Mouse (Mus musculus): ENCODE data around the gene Gcnt4. TPM values are rescaled to one million over a fixed set of nuclear protein-coding genes. Genes with fewer than 3 reads are reported as not detected.
"Not testable (repeated sequence)": the region's sequence is repeated elsewhere in the genome, so short reads cannot be mapped to it uniquely, and the experiment has no call there.

Gene Gcnt4
- 1 to 10 TPM; 1.6 to 2.4 TPM for total RNA-seq (2021)

GRCm38 (mm10) chr13:96923999-96924961, at the start of gene Gcnt4:
Gcnt4 (plus strand) TSS chr13:96924689.
- DNase-seq (ENCODE audit: extremely low spot score in 1 of 2, low spot score in 1 of 2): no peak

GRCm38 (mm10) chr13:96878220-96879057, 46.0 kb upstream of the Gcnt4 start:
- peak; percentile 3 to 8 for DNase-seq (ENCODE audit: extremely low spot score in 1 of 2, low spot score in 1 of 2)

DNA sequence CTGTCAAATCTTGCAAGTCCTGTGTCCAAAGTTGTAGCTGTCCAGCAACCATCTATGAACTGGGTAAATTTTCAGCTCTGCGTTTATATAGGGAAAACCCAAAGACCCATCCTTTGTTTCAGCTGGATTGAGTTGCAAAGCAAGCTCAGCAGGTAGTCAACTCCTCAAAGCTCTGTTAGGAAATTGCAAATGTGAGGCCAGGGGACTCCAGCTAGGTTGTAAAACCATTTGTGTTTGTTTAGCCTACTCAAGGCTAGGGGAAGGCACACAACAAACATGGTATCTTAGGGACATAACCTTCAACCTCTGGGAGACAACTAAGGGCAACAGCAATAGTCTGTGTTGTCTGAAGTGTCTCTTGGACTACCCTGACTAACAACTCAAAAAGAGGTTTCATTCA, 40.0 kb upstream of the Gcnt4 start:
- DNase-seq (ENCODE audit: extremely low spot score in 1 of 2, low spot score in 1 of 2): no peak

DNA sequence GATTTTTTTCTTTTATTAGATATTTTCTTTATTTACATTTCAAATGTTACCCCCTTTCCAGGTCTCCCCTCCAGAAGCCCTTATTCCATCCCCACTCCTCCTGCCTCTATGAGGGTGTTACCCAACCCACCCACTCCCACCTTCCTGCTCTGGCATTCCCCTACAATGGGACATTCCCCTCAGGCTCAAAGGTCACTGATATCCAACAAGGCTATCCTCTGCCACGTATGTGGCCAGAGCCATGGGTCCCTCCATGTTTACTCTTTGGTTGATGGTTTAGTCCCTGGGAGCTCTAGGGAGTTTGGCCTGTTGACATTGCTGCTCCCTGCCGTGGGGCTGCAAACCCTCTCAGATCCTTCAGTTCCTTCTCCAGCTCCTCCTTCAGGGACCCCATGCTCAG, 34.5 kb upstream of the Gcnt4 start:
- no peak for DNase-seq (ENCODE audit: extremely low spot score in 1 of 2, low spot score in 1 of 2)

- DNase-seq (ENCODE audit: extremely low spot score in 1 of 2, low spot score in 1 of 2): no peak
These were observed 29.3 kb upstream of the Gcnt4 start for GRCm38 (mm10) chr13:96895144-96895543.

GRCm38 (mm10) chr13:96906717-96907116, 17.8 kb upstream of the Gcnt4 start:
- DNase-seq (ENCODE audit: extremely low spot score in 1 of 2, low spot score in 1 of 2): no peak

DNA sequence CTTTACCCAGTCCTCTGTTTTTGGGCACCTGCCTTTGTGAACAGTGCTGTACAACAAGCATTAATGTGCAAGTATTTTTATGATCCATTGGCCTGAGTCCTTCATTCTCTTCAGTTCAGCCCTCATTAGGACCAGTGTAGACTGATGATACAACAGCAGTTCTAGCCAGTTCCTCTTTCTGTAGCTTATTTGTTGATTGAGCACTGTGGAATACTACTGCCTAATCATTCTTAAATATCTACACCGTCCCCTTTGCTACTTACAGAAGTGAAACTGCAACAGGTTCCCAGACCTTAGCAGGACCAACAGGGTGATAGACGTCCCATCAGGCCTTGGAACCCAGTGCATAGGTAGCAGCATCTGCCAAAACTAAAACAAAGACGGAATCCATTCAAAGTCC, 13.3 kb upstream of the Gcnt4 start:
- no peak for DNase-seq (ENCODE audit: extremely low spot score in 1 of 2, low spot score in 1 of 2)

DNA sequence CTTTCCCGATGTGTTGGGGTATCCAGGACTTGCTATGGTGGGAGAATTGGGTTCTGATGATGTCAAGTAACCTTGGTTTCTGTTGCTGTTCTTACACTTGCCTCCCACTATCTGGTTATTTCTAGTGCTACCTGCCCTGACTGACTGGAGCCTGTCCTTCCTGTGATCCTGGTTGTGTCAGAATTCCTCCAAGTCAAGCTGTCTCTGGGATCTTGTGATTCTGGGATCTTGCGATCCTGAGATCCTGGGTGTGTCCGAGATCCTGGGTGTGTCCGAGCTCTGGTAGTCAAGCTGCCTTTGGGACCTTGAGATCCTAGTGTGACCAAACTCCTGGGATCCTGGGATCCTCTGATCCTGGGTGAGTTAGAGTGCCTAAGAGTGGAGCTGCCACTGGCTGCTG, 1.4 kb upstream of the Gcnt4 start:
- not testable (repeated sequence) for DNase-seq (ENCODE audit: extremely low spot score in 1 of 2, low spot score in 1 of 2)

- DNase-seq (ENCODE audit: extremely low spot score in 1 of 2, low spot score in 1 of 2): no peak
These were observed 676 bp downstream of the Gcnt4 start for GRCm38 (mm10) chr13:96924985-96925745.

DNA sequence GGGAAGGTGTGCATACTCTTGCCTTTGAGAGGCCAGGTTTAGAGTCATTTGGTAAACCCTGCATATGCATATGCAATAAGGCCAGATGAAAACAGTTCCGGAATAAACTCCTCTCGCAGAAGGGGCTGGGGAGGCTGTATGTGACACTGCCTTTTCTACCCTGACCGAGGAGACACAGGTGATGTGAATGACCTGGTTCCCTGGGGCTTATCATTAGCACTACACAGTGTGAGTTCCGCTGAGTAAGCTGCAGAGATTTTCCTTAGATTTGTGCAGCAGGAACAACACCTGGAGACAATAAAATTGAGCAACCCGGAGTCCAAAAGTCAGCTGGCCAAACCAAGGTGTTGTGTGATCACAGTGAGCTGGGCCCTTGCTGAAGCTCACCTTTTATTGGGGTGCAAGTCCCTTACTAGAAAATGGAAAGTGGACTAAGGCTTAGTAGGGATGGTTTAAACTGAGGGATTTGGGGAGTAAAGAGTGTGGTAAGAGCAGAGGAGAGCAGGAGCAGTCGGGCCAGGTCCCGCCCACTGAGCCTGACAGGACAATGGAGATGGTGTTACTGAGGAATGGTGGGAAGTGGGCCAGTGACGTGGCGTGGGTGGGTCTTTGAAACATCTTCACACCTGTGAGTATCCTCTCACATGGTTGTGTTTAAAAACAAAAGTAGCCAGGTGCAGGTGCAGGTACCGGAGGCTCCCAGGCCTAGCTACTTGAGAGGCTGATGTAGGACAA, 1.7 kb downstream of the Gcnt4 start:
- no peak for DNase-seq (ENCODE audit: extremely low spot score in 1 of 2, low spot score in 1 of 2)

DNA sequence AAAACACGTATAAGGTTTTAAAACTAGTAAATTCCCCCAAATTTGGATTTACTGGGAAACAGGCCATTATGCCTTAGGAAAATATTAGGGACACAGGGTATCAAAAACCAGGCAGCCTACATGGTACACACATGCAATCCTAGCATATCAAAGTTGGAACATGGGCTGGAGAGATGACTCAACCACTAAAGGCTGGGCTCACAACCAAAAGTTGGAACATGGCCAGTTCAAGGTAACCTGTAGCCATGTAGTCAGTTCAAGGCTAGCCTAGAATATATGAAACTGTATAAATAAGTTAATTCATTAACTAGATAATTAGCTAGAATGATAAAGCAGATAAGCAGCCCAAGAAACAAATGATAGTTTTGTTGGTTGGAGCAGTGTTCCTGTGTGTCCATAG, 3.3 kb downstream of the Gcnt4 start:
- DNase-seq (ENCODE audit: extremely low spot score in 1 of 2, low spot score in 1 of 2): no peak

GRCm38 (mm10) chr13:96928432-96929039, 4.0 kb downstream of the Gcnt4 start:
- no peak for DNase-seq (ENCODE audit: extremely low spot score in 1 of 2, low spot score in 1 of 2)

DNA sequence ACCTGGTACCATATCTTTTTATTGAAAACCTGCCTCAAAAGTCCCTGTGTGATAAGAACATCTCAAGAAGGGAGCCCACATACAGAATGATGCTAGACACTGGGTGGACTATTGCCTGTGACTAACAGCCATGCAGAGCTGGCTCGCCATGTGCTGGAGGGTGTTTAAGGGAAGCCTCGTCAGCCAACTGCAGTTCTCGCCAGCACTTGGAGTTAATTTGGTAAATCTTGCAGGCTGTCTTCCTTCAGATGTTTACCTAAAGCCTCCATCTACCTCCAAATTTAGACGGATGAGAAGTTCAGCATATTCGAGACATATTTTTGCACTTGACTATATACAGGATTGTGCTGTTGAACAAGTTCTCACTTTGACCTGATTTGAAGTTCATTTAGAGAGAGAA, 8.3 kb downstream of the Gcnt4 start:
- DNase-seq (ENCODE audit: extremely low spot score in 1 of 2, low spot score in 1 of 2): no peak

- DNase-seq (ENCODE audit: extremely low spot score in 1 of 2, low spot score in 1 of 2): no peak
These were observed 8.9 kb downstream of the Gcnt4 start for GRCm38 (mm10) chr13:96933367-96933766.

DNA sequence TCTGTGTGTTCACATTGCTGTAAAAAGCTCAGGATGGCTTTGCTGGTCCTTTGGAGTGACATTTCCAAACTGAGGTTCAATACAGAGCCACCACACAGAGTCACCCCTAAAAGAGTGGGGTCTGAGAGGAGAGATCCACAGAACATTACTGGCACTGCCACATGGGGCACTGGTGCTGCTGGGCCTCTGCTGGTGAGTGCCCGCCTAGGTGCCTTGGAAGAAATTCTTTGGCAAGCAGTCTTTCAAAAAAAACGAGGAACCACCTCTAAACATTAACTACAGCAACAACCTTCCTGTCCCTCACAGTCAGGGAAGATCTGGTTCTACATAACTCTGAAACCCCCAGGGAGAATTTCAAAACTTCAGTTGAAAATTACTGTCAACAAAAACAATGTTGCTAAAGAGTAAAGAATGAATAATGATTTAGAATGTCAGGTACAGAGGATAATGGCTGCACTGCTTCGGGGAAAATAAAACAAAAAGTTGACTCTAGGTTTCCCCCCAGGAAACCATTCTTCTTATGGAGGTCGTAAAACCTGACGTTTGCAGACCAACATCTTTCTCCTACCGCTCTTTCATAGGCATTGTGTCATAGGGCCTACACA, 11.8 kb downstream of the Gcnt4 start:
- no peak for DNase-seq (ENCODE audit: extremely low spot score in 1 of 2, low spot score in 1 of 2)

DNA sequence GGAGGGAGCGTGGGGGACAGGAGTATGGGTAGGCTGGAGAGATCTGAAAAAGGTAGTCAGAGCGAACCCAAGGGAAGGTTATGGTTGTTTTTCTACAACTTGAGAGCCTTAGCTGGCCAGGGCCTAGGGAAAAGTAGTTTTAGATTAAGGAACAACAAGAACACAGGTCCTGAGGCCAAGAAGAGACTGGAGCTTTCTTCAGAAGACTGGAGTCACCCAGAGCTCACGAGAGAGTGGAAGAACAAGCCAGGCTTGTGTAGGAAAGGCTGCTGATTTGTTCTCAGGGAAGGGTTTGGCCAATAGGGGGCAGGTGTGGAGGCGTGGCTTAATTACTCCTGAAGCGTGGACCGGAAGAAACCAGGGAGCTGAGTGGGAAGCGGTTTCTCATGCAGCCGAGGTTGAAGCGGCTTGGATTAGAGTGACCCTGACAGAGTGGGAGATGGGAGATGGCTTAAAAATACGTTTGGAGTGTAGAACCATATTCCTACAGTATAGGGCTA, 12.6 kb downstream of the Gcnt4 start:
- no peak for DNase-seq (ENCODE audit: extremely low spot score in 1 of 2, low spot score in 1 of 2)

- DNase-seq (ENCODE audit: extremely low spot score in 1 of 2, low spot score in 1 of 2): no peak
These were observed 15.2 kb downstream of the Gcnt4 start for GRCm38 (mm10) chr13:96939680-96940079.

- DNase-seq (ENCODE audit: extremely low spot score in 1 of 2, low spot score in 1 of 2): not testable (repeated sequence)
These were observed 17.0 kb downstream of the Gcnt4 start for GRCm38 (mm10) chr13:96941481-96941880.

- DNase-seq (ENCODE audit: extremely low spot score in 1 of 2, low spot score in 1 of 2): peak in 1 of 2 experiments; percentile 57
These were observed 19.1 kb downstream of the Gcnt4 start for GRCm38 (mm10) chr13:96943571-96943970.

Measured in layer of hippocampus, postnatal 25 days (tissue).